In the genomic region with DNA sequence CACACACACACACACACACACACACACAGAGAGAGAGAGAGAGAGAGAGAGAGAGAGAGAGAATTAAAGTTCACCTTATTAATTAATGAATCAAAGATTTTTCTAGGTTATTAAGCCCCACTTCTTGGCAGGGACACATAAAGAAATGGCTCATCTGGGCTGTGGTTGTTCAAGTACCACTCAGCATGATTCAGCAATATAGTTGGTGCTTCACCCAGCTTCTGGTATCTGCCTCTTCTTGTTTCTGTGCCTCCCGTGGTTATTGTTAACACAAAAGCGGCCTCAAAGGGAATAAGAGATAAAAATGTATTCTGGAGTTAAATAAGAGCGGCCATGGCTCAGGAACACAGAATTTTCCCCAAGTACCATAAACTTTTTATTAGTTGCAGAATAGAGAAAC, we compare ENCODE assay signal across 15 mouse cellular contexts. TPM values are rescaled to one million over a fixed set of nuclear protein-coding genes. Genes with fewer than 3 reads are reported as not detected.
DNase-seq lines count a peak whose midpoint lies in the region; ATAC-seq and TF ChIP-seq lines count a peak whose summit lies in the region.
"Had no signal": no experiment of that assay in that cellular context is flagged by ENCODE, and none has a peak within 500 bp of the region (broad histone marks: within the 10 kb centered on the region; RNA-seq: fewer than 3 reads in every experiment).

No protein-coding gene starts in this region.

- no peaks in the 10 kb centered on the region for H3K36me3 ChIP-seq in CH12.LX (replicated peaks in 1 of 2; ENCODE audit: control insufficient read depth in 1 of 2, insufficient read depth in 1 of 2, low read length in 1 of 2)
- H3K36me3 ChIP-seq in liver, embryonic 14.5 days (replicated peaks; ENCODE audit: control insufficient read depth, insufficient read depth, low read depth), result no peaks in the 10 kb centered on the region
- H3K36me3 ChIP-seq in thymus, adult 2 months (ENCODE audit: control insufficient read depth, insufficient read depth, low read length), result no peaks in the 10 kb centered on the region
- H3K36me3 ChIP-seq: embryonic facial prominence, embryonic 13.5 days had no signal

- peaks cover 5 to 12% of the 10 kb centered on the region in 2 experiments; a peak in 3 of 4 replicates for H3K4me1 ChIP-seq in CH12.LX (ENCODE audit: control insufficient read depth in 1 of 2, insufficient read depth in 2 of 2)
- peaks cover 16% of the 10 kb centered on the region; the same call in 1 of the 2 replicates for H3K4me1 ChIP-seq in embryonic fibroblast, embryonic 13.5 days (ENCODE audit: control insufficient read depth, insufficient read depth, low read length)
- H3K4me1 ChIP-seq in liver, embryonic 14.5 days (replicated peaks; ENCODE audit: control insufficient read depth in 2 of 2, insufficient read depth in 2 of 2, low read length in 1 of 2), result peaks cover 12 to 22% of the 10 kb centered on the region in 2 experiments
- H3K4me1 ChIP-seq in thymus, adult 2 months (replicated peaks; ENCODE audit: control insufficient read depth, insufficient read depth, low read length), result peaks cover 4% of the 10 kb centered on the region; the same call in 1 of the 2 replicates
- H3K4me1 ChIP-seq: forebrain, embryonic 13.5 days had no signal

- WGBS in liver, embryonic 14.5 days (ENCODE audit: insufficient replicate concordance), result 14% methylated on average over 3 of the region's 3 CpGs
- WGBS in thymus, adult 2 months, result 22% methylated on average over 3 of the region's 3 CpGs

- H3K27ac ChIP-seq in CH12.LX (ENCODE audit: insufficient read depth, low read depth), result no peak overlapping the region
- H3K27ac ChIP-seq in embryonic fibroblast, embryonic 13.5 days (ENCODE audit: insufficient read depth, low read length), result 0 out of 2 replicates have a peak overlapping the region, but pooled peaks have one; percentile 4
- no peak overlapping the region for H3K27ac ChIP-seq in liver, embryonic 14.5 days
- no peak overlapping the region for H3K27ac ChIP-seq in thymus, adult 2 months (ENCODE audit: control insufficient read depth, insufficient read depth, low read length)
- H3K27ac ChIP-seq: forebrain, embryonic 13.5 days; hindbrain, embryonic 14.5 days; stomach, postnatal 0 days had no signal

- TF ChIP-seq RAD21 in CH12.LX (IDR thresholded peaks at IDR 0.05; ENCODE audit: low read depth, low read length), result no peak

- no peak for TF ChIP-seq CTCF in CH12.LX (conservative IDR thresholded peaks at IDR 0.05 in 1 of 2, IDR thresholded peaks at IDR 0.05 in 1 of 2; ENCODE audit: low read depth in 2 of 2, low read length in 2 of 2)
- no peak for TF ChIP-seq CTCF in embryonic fibroblast, embryonic 13.5 days (IDR thresholded peaks at IDR 0.05; ENCODE audit: borderline replicate concordance, insufficient read depth, low read length)
- no peak for TF ChIP-seq CTCF in liver, embryonic 14.5 days (IDR thresholded peaks at IDR 0.05; ENCODE audit: low read depth)
- no peak for TF ChIP-seq CTCF in thymus, adult 2 months (IDR thresholded peaks at IDR 0.05; ENCODE audit: borderline replicate concordance, control insufficient read depth, extremely low read depth, insufficient read depth, low read length, poor library complexity)

- H3K9ac ChIP-seq in CH12.LX (ENCODE audit: insufficient read depth, low read depth), result no peak overlapping the region
- peak overlapping the region; percentile 14 for H3K9ac ChIP-seq in liver, embryonic 14.5 days (replicated peaks)
- H3K9ac ChIP-seq: embryonic facial prominence, embryonic 13.5 days; forebrain, embryonic 13.5 days; hindbrain, embryonic 14.5 days had no signal

- no peak overlapping the region for H3K4me3 ChIP-seq in CH12.LX (replicated peaks in 1 of 3; ENCODE audit: low read depth in 2 of 3, low read length in 2 of 3, poor library complexity in 1 of 3)
- no peak overlapping the region for H3K4me3 ChIP-seq in embryonic fibroblast, embryonic 13.5 days (ENCODE audit: insufficient read depth, low read length)
- no peak overlapping the region for H3K4me3 ChIP-seq in liver, embryonic 14.5 days (ENCODE audit: insufficient read depth in 1 of 2, low read depth in 2 of 2, low read length in 2 of 2)
- no peak overlapping the region for H3K4me3 ChIP-seq in thymus, adult 2 months (ENCODE audit: control insufficient read depth, insufficient read depth, low read length)
- H3K4me3 ChIP-seq: embryonic facial prominence, embryonic 13.5 days; forebrain, embryonic 13.5 days had no signal

- H3K27me3 ChIP-seq in CH12.LX (replicated peaks), result no peaks in the 10 kb centered on the region
- H3K27me3 ChIP-seq in liver, embryonic 14.5 days (ENCODE audit: control insufficient read depth, insufficient read depth, low read length), result no peaks in the 10 kb centered on the region
- no peaks in the 10 kb centered on the region for H3K27me3 ChIP-seq in thymus, adult 2 months (ENCODE audit: control insufficient read depth, insufficient read depth, low read length)
- H3K27me3 ChIP-seq: embryonic facial prominence, embryonic 13.5 days; forebrain, embryonic 13.5 days had no signal

- TF ChIP-seq EP300 in CH12.LX (IDR thresholded peaks at IDR 0.05; ENCODE audit: low read length), result no peak
- peak; percentile 5; the same call in 1 of the 2 replicates for TF ChIP-seq EP300 in liver, embryonic 14.5 days (IDR thresholded peaks at IDR 0.05; ENCODE audit: low read depth)

- dilution Hi-C loops in CH12.LX (cut with MboI; ENCODE audit: extremely low pct_ligation_motif_present, extremely low pct_unique_long_range_greater_than_20kb, low sequenced_read_pairs), result no loop called here

- in situ Hi-C loops in CH12.LX (cut with MboI; ENCODE audit: low pct_ligation_motif_present, low pct_unique_long_range_greater_than_20kb, low sequenced_read_pairs), result no loop called here

- DNase-seq in 3134 (ENCODE audit: extremely low read depth, insufficient read length, low spot score) (peak; percentile 42), CH12.LX (ENCODE audit: extremely low read depth) (no peak)
- peak; percentile 35 to 52 (median 49) for DNase-seq in liver, embryonic 14.5 days (ENCODE audit: low read depth in 3 of 3, low spot score in 3 of 3)
- no peak for DNase-seq in thymus, postnatal 10 days (ENCODE audit: low spot score in 2 of 2)
- no peak for DNase-seq in thymus, adult 2 months
- DNase-seq in heart, adult 18-20 months, result no peak
- DNase-seq: cerebellum, adult 18-20 months; kidney, adult 18-20 months; layer of hippocampus, postnatal 36 days; midbrain, embryonic 14.5 days had no signal

- H3K79me2 ChIP-seq in CH12.LX (replicated peaks; ENCODE audit: control insufficient read depth, extremely low read depth, insufficient read depth, poor library complexity, severe bottlenecking), result no peaks in the 10 kb centered on the region

- no peaks in the 10 kb centered on the region for H3K9me3 ChIP-seq in CH12.LX (replicated peaks; ENCODE audit: low read length)
- H3K9me3 ChIP-seq in liver, embryonic 14.5 days (ENCODE audit: control insufficient read depth, low read length), result no peaks in the 10 kb centered on the region
- H3K9me3 ChIP-seq: embryonic facial prominence, embryonic 13.5 days; forebrain, embryonic 13.5 days had no signal

- H3K4me2 ChIP-seq in CH12.LX (ENCODE audit: insufficient read depth, low read depth, poor library complexity, severe bottlenecking), result peak overlapping the region; percentile 59
- H3K4me2 ChIP-seq in liver, embryonic 14.5 days (ENCODE audit: low read depth), result peak overlapping the region; percentile 51
- H3K4me2 ChIP-seq: embryonic facial prominence, embryonic 13.5 days; forebrain, embryonic 13.5 days; hindbrain, embryonic 14.5 days had no signal

- ATAC-seq in liver, embryonic 14.5 days (ENCODE audit: insufficient read depth), result peak; percentile 77
- ATAC-seq: forebrain, embryonic 13.5 days had no signal

- TF ChIP-seq POLR2A in CH12.LX (IDR thresholded peaks at IDR 0.05; ENCODE audit: low read depth, low read length), result no peak
- no peak for TF ChIP-seq POLR2A in embryonic fibroblast, embryonic 13.5 days (IDR thresholded peaks at IDR 0.05; ENCODE audit: low read depth, low read length)
- no peak for TF ChIP-seq POLR2A in thymus, adult 2 months (IDR thresholded peaks at IDR 0.05; ENCODE audit: control insufficient read depth, extremely low read depth, insufficient read depth, low read length, poor library complexity)

TF ChIP-seq in CH12.LX, 34 proteins besides CTCF, POLR2A, EP300 and RAD21:
- TF ChIP-seq ZMIZ1 (IDR thresholded peaks at IDR 0.05; ENCODE audit: low read depth, low read length), result no peak
- no peak for TF ChIP-seq RCOR1 (conservative IDR thresholded peaks at IDR 0.05; ENCODE audit: low read depth, low read length)
- TF ChIP-seq POLR2AphosphoS2 (IDR thresholded peaks at IDR 0.05; ENCODE audit: low read depth, low read length), result no peak
- TF ChIP-seq SMC3 (IDR thresholded peaks at IDR 0.05; ENCODE audit: low read depth, low read length), result no peak
- no peak for TF ChIP-seq ZC3H11A (IDR thresholded peaks at IDR 0.05; ENCODE audit: low read depth, low read length)
- no peak for TF ChIP-seq MXI1 (IDR thresholded peaks at IDR 0.05; ENCODE audit: low read depth, low read length)
- TF ChIP-seq TCF12 (IDR thresholded peaks at IDR 0.05; ENCODE audit: low read depth, low read length), result no peak
- TF ChIP-seq IRF4 (IDR thresholded peaks at IDR 0.05; ENCODE audit: low read depth, low read length), result no peak
- no peak for TF ChIP-seq MAFK (IDR thresholded peaks at IDR 0.05; ENCODE audit: insufficient replicate concordance, low read length)
- no peak for TF ChIP-seq PAX5 (IDR thresholded peaks at IDR 0.05; ENCODE audit: low read length)
TF ChIP-seq in CH12.LX: peak in this region for 0.

RNA-seq across cellular contexts. Expression of gene Slc22a23, which starts 53.9 kb away (rescaled TPM):
- total RNA-seq in CH12.LX (2012; rRNA removed) (0.13 and 0.47 TPM in 2 replicates), CH12.LX (2014; rRNA removed) (0.43 and 0.85 TPM in 2 replicates)
- polyA plus RNA-seq in CH12.LX (2012; ENCODE audit: insufficient read length, low read depth), result 0.50 and 1.3 TPM in 2 replicates
- polyA plus RNA-seq in embryonic fibroblast, embryonic 13.5 days (2011; ENCODE audit: insufficient read length, low read depth, missing spikeins), result 2.1 and 5.7 TPM in 2 replicates
- 21.4 and 24.4 TPM in 2 replicates for polyA plus RNA-seq in liver, embryonic 14.5 days (2012; rRNA removed)
- polyA plus RNA-seq in liver, embryonic 14.5 days (2014; fragmentation: Nextera tagmentation; extraction: Ambion mirVana), result 9.3 and 11.9 TPM in 2 replicates
- 9.4 and 12.7 TPM in 2 replicates for polyA plus RNA-seq in thymus, adult 2 months (2012; rRNA removed)
- 10 to 100 TPM; 10.3 to 13.7 TPM for total RNA-seq in heart, adult 18-20 months (2021)

Comparison
In these comparisons a context has a peak if more than half of its experiments do, and no peak if none do; other contexts are left out.
1. DNase-seq: peak in 3134 (single experiment) and liver, embryonic 14.5 days (3 of 3); none in CH12.LX (single experiment), thymus, postnatal 10 days (0 of 2), thymus, adult 2 months (single experiment) and heart, adult 18-20 months (0 of 2).